8 mouse cellular contexts compared by ENCODE assay signal in genomic region chr19:5510031-5511026, GRCm38 (mm10). TPM values are rescaled to one million over a fixed set of nuclear protein-coding genes. Genes with fewer than 3 reads are reported as not detected.
DNase-seq lines count a peak whose midpoint lies in the region; ATAC-seq and TF ChIP-seq lines count a peak whose summit lies in the region.

Gene Snx32 (minus strand): TSS chr19:5510538.

- TF ChIP-seq POLR2A in liver, adult 2 months (IDR thresholded peaks at IDR 0.05; ENCODE audit: extremely low read depth, insufficient read depth, low read length) = 0 out of 2 replicates have a peak, but pooled peaks have one; percentile 4
- TF ChIP-seq POLR2A in myocyte (IDR thresholded peaks at IDR 0.05; ENCODE audit: insufficient read length, low read depth) = peak; percentile 51

- H3ac ChIP-seq in myocyte (ENCODE audit: control insufficient read depth, insufficient read length) = no peak within 1 kb of the TSS

- peaks cover 27% of the 10 kb centered on the region for H3K4me1 ChIP-seq in heart, embryonic 10.5 days
- peaks cover 22% of the 10 kb centered on the region for H3K4me1 ChIP-seq in kidney, embryonic 15.5 days
- peaks cover 9% of the 10 kb centered on the region for H3K4me1 ChIP-seq in liver, adult 2 months (ENCODE audit: control insufficient read depth, insufficient read depth, low read length)

- H3K9ac ChIP-seq in kidney, embryonic 15.5 days = peak within 1 kb of the TSS; percentile 57
- H3K9ac ChIP-seq in liver, adult 2 months (ENCODE audit: low read depth, low read length) = peak within 1 kb of the TSS; percentile 68

- 2% methylated on average over 47 of the region's 47 CpGs for WGBS in heart, embryonic 10.5 days
- 3% methylated on average over 47 of the region's 47 CpGs for WGBS in kidney, embryonic 15.5 days
- 3% methylated on average over 46 of the region's 47 CpGs for WGBS in liver, adult 2 months

- H3K79me2 ChIP-seq in liver, adult 2 months (ENCODE audit: control insufficient read depth, insufficient read depth, low read length) = no peaks in the 10 kb centered on the region; the same call in 1 of the 2 replicates
- H3K79me2 ChIP-seq in myocyte (ENCODE audit: control insufficient read depth, insufficient read depth) = no peaks in the 10 kb centered on the region

- peak; percentile 93 to 95 for DNase-seq in B cell, adult 2 months
- DNase-seq in brain, adult 2 months (ENCODE audit: low read depth, low spot score) = peak; percentile 100
- peak; percentile 99 for DNase-seq in heart, embryonic 10.5 days (ENCODE audit: low spot score)
- peak; percentile 97 for DNase-seq in liver, adult 2 months (ENCODE audit: extremely low read depth, low read depth, low spot score)
- DNase-seq in splenic B cell, adult 2 months (ENCODE audit: low read depth, low spot score) = peak; percentile 99

- no peak for TF ChIP-seq CTCF in liver, adult 2 months (IDR thresholded peaks at IDR 0.05; ENCODE audit: low read depth, low read length)

- H3K4me2 ChIP-seq in kidney, embryonic 15.5 days = peak within 1 kb of the TSS; percentile 75
- H3K4me2 ChIP-seq in myocyte (ENCODE audit: low read depth) = peak within 1 kb of the TSS; percentile 72

- H3K27me3 ChIP-seq in heart, embryonic 10.5 days (ENCODE audit: insufficient read depth, poor library complexity, severe bottlenecking) = no peaks in the 10 kb centered on the region
- H3K27me3 ChIP-seq in kidney, embryonic 15.5 days = no peaks in the 10 kb centered on the region
- H3K27me3 ChIP-seq in liver, adult 2 months (ENCODE audit: control insufficient read depth, insufficient read depth, low read length) = no peaks in the 10 kb centered on the region
- no peaks in the 10 kb centered on the region for H3K27me3 ChIP-seq in myocyte (ENCODE audit: control insufficient read depth, insufficient read depth, insufficient read length)
- no peaks in the 10 kb centered on the region for H3K27me3 ChIP-seq in splenic B cell, adult 2 months (ENCODE audit: control insufficient read depth, insufficient read depth, low read length, poor library complexity, severe bottlenecking)

- no peaks in the 10 kb centered on the region for H3K9me3 ChIP-seq in heart, embryonic 10.5 days
- no peaks in the 10 kb centered on the region for H3K9me3 ChIP-seq in kidney, embryonic 15.5 days (replicated peaks)

- H3K27ac ChIP-seq in heart, embryonic 10.5 days = peak within 1 kb of the TSS; percentile 89
- peak within 1 kb of the TSS; percentile 60; the same call in 1 of the 2 replicates for H3K27ac ChIP-seq in kidney, embryonic 15.5 days
- H3K27ac ChIP-seq in liver, adult 2 months (replicated peaks; ENCODE audit: insufficient read depth, low read depth, low read length) = peak within 1 kb of the TSS; percentile 2

- peak; percentile 97 for ATAC-seq in erythroblast, adult 5-6 weeks (replicated peaks; ENCODE audit: low FRiP score, poor library complexity, severe bottlenecking)
- peak; percentile 99 for ATAC-seq in kidney, embryonic 15.5 days (replicated peaks; ENCODE audit: low FRiP score)

- H3K36me3 ChIP-seq in heart, embryonic 10.5 days = no peaks in the 10 kb centered on the region; the same call in 1 of the 2 replicates
- no peaks in the 10 kb centered on the region for H3K36me3 ChIP-seq in kidney, embryonic 15.5 days
- no peaks in the 10 kb centered on the region for H3K36me3 ChIP-seq in liver, adult 2 months (ENCODE audit: control insufficient read depth, insufficient read depth, low read length)
- no peaks in the 10 kb centered on the region for H3K36me3 ChIP-seq in myocyte (ENCODE audit: control insufficient read depth, insufficient read depth)
- H3K36me3 ChIP-seq in splenic B cell, adult 2 months (ENCODE audit: control insufficient read depth, insufficient read depth, low read length, poor library complexity, severe bottlenecking) = no peaks in the 10 kb centered on the region

- peak within 1 kb of the TSS; percentile 68 for H3K4me3 ChIP-seq in heart, embryonic 10.5 days
- H3K4me3 ChIP-seq in kidney, embryonic 15.5 days (replicated peaks) = peak within 1 kb of the TSS; percentile 60
- H3K4me3 ChIP-seq in liver, adult 2 months (ENCODE audit: insufficient read depth, low read depth, low read length) = peak within 1 kb of the TSS; percentile 62
- peak within 1 kb of the TSS; percentile 30 for H3K4me3 ChIP-seq in myocyte

TF ChIP-seq in myocyte, 11 proteins besides CTCF, POLR2A, EP300 and RAD21:
- peak; percentile 45 for TF ChIP-seq POLR2AphosphoS2 (IDR thresholded peaks at IDR 0.05; ENCODE audit: insufficient read length, low read depth)
- TF ChIP-seq USF1 (IDR thresholded peaks at IDR 0.05; ENCODE audit: low read depth) = peak; percentile 85
- TF ChIP-seq MYOG (IDR thresholded peaks at IDR 0.05; ENCODE audit: control insufficient read depth in 1 of 3, insufficient read depth in 1 of 3, insufficient read length in 2 of 3, low read depth in 2 of 3) = peak in 1 of 3 experiments; percentile 28
- no peak for TF ChIP-seq TCF12 (IDR thresholded peaks at IDR 0.05; ENCODE audit: insufficient read depth, poor library complexity, severe bottlenecking)
- no peak for TF ChIP-seq E2F4 (IDR thresholded peaks at IDR 0.05; ENCODE audit: insufficient read depth)
- no peak for TF ChIP-seq TCF3 (IDR thresholded peaks at IDR 0.05; ENCODE audit: insufficient read length, low read depth)
- no peak for TF ChIP-seq SRF (IDR thresholded peaks at IDR 0.05; ENCODE audit: control insufficient read depth, insufficient read length, low read depth)
- TF ChIP-seq MYOD1 (IDR thresholded peaks at IDR 0.05; ENCODE audit: control insufficient read depth in 1 of 3, insufficient read length in 2 of 3, low read depth in 2 of 3) = peak in 1 of 3 experiments; percentile 14
- TF ChIP-seq REST (IDR thresholded peaks at IDR 0.05; ENCODE audit: insufficient read depth, insufficient read length) = no peak
- no peak for TF ChIP-seq MAX (IDR thresholded peaks at IDR 0.05; ENCODE audit: low read depth)
- no peak for TF ChIP-seq CEBPB (IDR thresholded peaks at IDR 0.05; ENCODE audit: insufficient read depth, poor library complexity, severe bottlenecking)
TF ChIP-seq in myocyte: peak in this region for 4.

RNA-seq across cellular contexts. Expression of gene Snx32, which starts in this region (rescaled TPM):
- total RNA-seq in erythroblast, adult 5-6 weeks (2015; ENCODE audit: low replicate concordance) = 1.9 and 2.9 TPM in 2 replicates
- total RNA-seq in erythroblast, adult 5-6 weeks (2017; ENCODE audit: low replicate concordance) = 11.7 and 13.4 TPM in 2 replicates
- polyA plus RNA-seq in heart, embryonic 10.5 days (2016; fragmentation: Nextera tagmentation; extraction: Ambion mirVana) = 10.6 and 15.6 TPM in 2 replicates
- 7.5 and 9.3 TPM in 2 replicates for polyA plus RNA-seq in kidney, embryonic 15.5 days (2015; fragmentation: Nextera tagmentation; extraction: Ambion mirVana)
- total RNA-seq in liver, adult 2 months (2014; rRNA removed) = 1.6 and 1.8 TPM in 2 replicates
- 4.1 and 4.5 TPM in 2 replicates for polyA plus RNA-seq in liver, adult 2 months (2012; rRNA removed)
- polyA plus RNA-seq in myocyte (2012; fragmentation: generic; extraction: Trizol) = 7.8 TPM

Comparison
In these comparisons a context has a peak if more than half of its experiments do, and no peak if none do; other contexts are left out.
1. Peak in every context shown above with its lines: DNase-seq, ATAC-seq, H3K4me3 ChIP-seq and H3K27ac ChIP-seq.
2. H3K27ac ChIP-seq: peak in every context shown above with its lines; median percentile 89 in heart, embryonic 10.5 days; 60 in kidney, embryonic 15.5 days; 2 in liver, adult 2 months.